Mouse (Mus musculus): Measurements from ENCODE around the gene Cactin. TPM values are rescaled to one million over a fixed set of nuclear protein-coding genes. Genes with fewer than 3 reads are reported as not detected.

Cactin gene
- polyA plus RNA-seq, 1 experiment from 2014 or later: 40.3 TPM

GRCm38 (mm10) chr10:81306173-81306668, 14.7 kb upstream of the Cactin start:
- H3K4me3 ChIP-seq: no peak overlapping the region

GRCm38 (mm10) chr10:81306837-81307682, 13.8 kb upstream of the Cactin start:
- Histone ChIP-seq H3K4me2 (no peak overlapping the region), H3K9ac (no peak overlapping the region), H3K27ac (ENCODE audit: poor library complexity, severe bottlenecking) (no peak overlapping the region), H3K9me3 (replicated peaks) (no peaks in the 10 kb centered on the region), H3K4me1 (replicated peaks) (peaks cover 29% of the 10 kb centered on the region), H3K27me3 (replicated peaks) (no peaks in the 10 kb centered on the region), H3K36me3 (peaks cover 69% of the 10 kb centered on the region), H3K4me3 (no peak overlapping the region)
- WGBS: 91% methylated on average over 21 of the region's 21 CpGs
- ATAC-seq (ENCODE audit: insufficient number of reproducible peaks, low FRiP score): no peak

More at GRCm38 (mm10) chr10:81306173-81306668, 14.7 kb upstream of the Cactin start:
- Histone ChIP-seq H3K36me3 (peaks cover 60% of the 10 kb centered on the region), H3K4me1 (replicated peaks) (peaks cover 36% of the 10 kb centered on the region), H3K9ac (no peak overlapping the region), H3K27me3 (replicated peaks) (no peaks in the 10 kb centered on the region), H3K9me3 (replicated peaks) (no peaks in the 10 kb centered on the region), H3K27ac (ENCODE audit: poor library complexity, severe bottlenecking) (no peak overlapping the region), H3K4me2 (no peak overlapping the region)
- no peak for ATAC-seq (ENCODE audit: insufficient number of reproducible peaks, low FRiP score)
- 92% methylated on average over 12 of the region's 12 CpGs for WGBS

GRCm38 (mm10) chr10:81309571-81309970, 11.3 kb upstream of the Cactin start:
- no peak for ATAC-seq (ENCODE audit: insufficient number of reproducible peaks, low FRiP score)
- Histone ChIP-seq H3K4me2 (no peak overlapping the region), H3K4me1 (replicated peaks) (peaks cover 7% of the 10 kb centered on the region), H3K9ac (no peak overlapping the region), H3K4me3 (no peak overlapping the region), H3K27me3 (replicated peaks) (no peaks in the 10 kb centered on the region), H3K9me3 (replicated peaks) (no peaks in the 10 kb centered on the region), H3K27ac (ENCODE audit: poor library complexity, severe bottlenecking) (no peak overlapping the region), H3K36me3 (peaks cover 94% of the 10 kb centered on the region)
- WGBS: 88% methylated on average over 5 of the region's 5 CpGs

GRCm38 (mm10) chr10:81313581-81313980, 7.3 kb upstream of the Cactin start:
- peaks cover 25% of the 10 kb centered on the region for H3K4me1 ChIP-seq (replicated peaks)
- no peak overlapping the region for H3K9ac ChIP-seq
- 94% methylated on average over 13 of the region's 13 CpGs for WGBS
- H3K36me3 ChIP-seq: peaks cover 86% of the 10 kb centered on the region
- ATAC-seq (ENCODE audit: insufficient number of reproducible peaks, low FRiP score): no peak
- no peaks in the 10 kb centered on the region for H3K27me3 ChIP-seq (replicated peaks)
- no peak overlapping the region for H3K27ac ChIP-seq (ENCODE audit: poor library complexity, severe bottlenecking)
- no peaks in the 10 kb centered on the region for H3K9me3 ChIP-seq (replicated peaks)
- H3K4me3 ChIP-seq: no peak overlapping the region
- no peak overlapping the region for H3K4me2 ChIP-seq

- H3K27me3 ChIP-seq (replicated peaks): no peaks in the 10 kb centered on the region
- no peaks in the 10 kb centered on the region for H3K9me3 ChIP-seq (replicated peaks)
- ATAC-seq (ENCODE audit: insufficient number of reproducible peaks, low FRiP score): no peak
- no peak overlapping the region for H3K9ac ChIP-seq
- H3K36me3 ChIP-seq: peaks cover 82% of the 10 kb centered on the region
- H3K4me2 ChIP-seq: no peak overlapping the region
- no peak overlapping the region for H3K27ac ChIP-seq (ENCODE audit: poor library complexity, severe bottlenecking)
- no peak overlapping the region for H3K4me3 ChIP-seq
- H3K4me1 ChIP-seq (replicated peaks): peaks cover 31% of the 10 kb centered on the region
- WGBS: 78% methylated on average over 7 of the region's 7 CpGs
Observed at GRCm38 (mm10) chr10:81314201-81314600, 6.7 kb upstream of the Cactin start.

- H3K36me3 ChIP-seq: peaks cover 68% of the 10 kb centered on the region
- WGBS: 86% methylated on average over 16 of the region's 16 CpGs
- ATAC-seq (ENCODE audit: insufficient number of reproducible peaks, low FRiP score): no peak
- H3K9me3 ChIP-seq (replicated peaks): no peaks in the 10 kb centered on the region
- no peak overlapping the region for H3K27ac ChIP-seq (ENCODE audit: poor library complexity, severe bottlenecking)
- H3K9ac ChIP-seq: no peak overlapping the region
- no peak overlapping the region for H3K4me3 ChIP-seq
- peaks cover 39% of the 10 kb centered on the region for H3K4me1 ChIP-seq (replicated peaks)
- H3K4me2 ChIP-seq: no peak overlapping the region
- H3K27me3 ChIP-seq (replicated peaks): no peaks in the 10 kb centered on the region
Observed at GRCm38 (mm10) chr10:81315587-81315986, 5.3 kb upstream of the Cactin start.

GRCm38 (mm10) chr10:81316338-81317060, 4.4 kb upstream of the Cactin start:
- WGBS: 45% methylated on average over 16 of the region's 16 CpGs
- H3K27ac ChIP-seq (ENCODE audit: poor library complexity, severe bottlenecking): no peak overlapping the region
- peaks cover 59% of the 10 kb centered on the region for H3K36me3 ChIP-seq

GRCm38 (mm10) chr10:81317273-81317672, 3.6 kb upstream of the Cactin start:
- H3K9ac ChIP-seq: peak overlapping the region; percentile 73
- ATAC-seq (ENCODE audit: insufficient number of reproducible peaks, low FRiP score): no peak
- H3K27ac ChIP-seq (ENCODE audit: poor library complexity, severe bottlenecking): no peak overlapping the region
- H3K36me3 ChIP-seq: peaks cover 52% of the 10 kb centered on the region
- H3K4me1 ChIP-seq (replicated peaks): peaks cover 46% of the 10 kb centered on the region
- peak overlapping the region; percentile 33 for H3K4me3 ChIP-seq
- WGBS: 9% methylated on average over 20 of the region's 20 CpGs
- no peaks in the 10 kb centered on the region for H3K27me3 ChIP-seq (replicated peaks)
- H3K4me2 ChIP-seq: peak overlapping the region; percentile 68
- H3K9me3 ChIP-seq (replicated peaks): no peaks in the 10 kb centered on the region

More at GRCm38 (mm10) chr10:81316338-81317060, 4.4 kb upstream of the Cactin start:
- H3K4me3 ChIP-seq: peak overlapping the region; percentile 33
- peak overlapping the region; percentile 73 for H3K9ac ChIP-seq
- no peaks in the 10 kb centered on the region for H3K9me3 ChIP-seq (replicated peaks)
- H3K4me2 ChIP-seq: peak overlapping the region; percentile 68
- no peaks in the 10 kb centered on the region for H3K27me3 ChIP-seq (replicated peaks)
- ATAC-seq (ENCODE audit: insufficient number of reproducible peaks, low FRiP score): no peak
- peaks cover 39% of the 10 kb centered on the region for H3K4me1 ChIP-seq (replicated peaks)

GRCm38 (mm10) chr10:81318589-81319329, 2.1 kb upstream of the Cactin start:
- Histone ChIP-seq H3K4me3 (peak overlapping the region; percentile 96; the same call in 1 of the 2 replicates), H3K4me2 (peak overlapping the region; percentile 88)

GRCm38 (mm10) chr10:81319330-81319699, 1.6 kb upstream of the Cactin start:
- peaks cover 52% of the 10 kb centered on the region for H3K36me3 ChIP-seq

More at GRCm38 (mm10) chr10:81318589-81319329, 2.1 kb upstream of the Cactin start:
- Histone ChIP-seq H3K27ac (ENCODE audit: poor library complexity, severe bottlenecking) (no peak overlapping the region), H3K27me3 (replicated peaks) (no peaks in the 10 kb centered on the region), H3K4me1 (replicated peaks) (peaks cover 50% of the 10 kb centered on the region), H3K9ac (peak overlapping the region; percentile 71; the same call in 1 of the 2 replicates), H3K9me3 (replicated peaks) (no peaks in the 10 kb centered on the region), H3K36me3 (peaks cover 52% of the 10 kb centered on the region)
- 88% methylated on average over 13 of the region's 13 CpGs for WGBS
- no peak for ATAC-seq (ENCODE audit: insufficient number of reproducible peaks, low FRiP score)

More at GRCm38 (mm10) chr10:81319330-81319699, 1.6 kb upstream of the Cactin start:
- no peaks in the 10 kb centered on the region for H3K27me3 ChIP-seq (replicated peaks)
- 33% methylated on average over 8 of the region's 8 CpGs for WGBS
- ATAC-seq (ENCODE audit: insufficient number of reproducible peaks, low FRiP score): no peak
- peak overlapping the region; percentile 96 for H3K4me3 ChIP-seq
- peak overlapping the region; percentile 71 for H3K9ac ChIP-seq
- H3K27ac ChIP-seq (ENCODE audit: poor library complexity, severe bottlenecking): peak overlapping the region; percentile 84; the same call in 1 of the 2 replicates
- H3K4me1 ChIP-seq (replicated peaks): peaks cover 50% of the 10 kb centered on the region
- H3K9me3 ChIP-seq (replicated peaks): no peaks in the 10 kb centered on the region
- H3K4me2 ChIP-seq: peak overlapping the region; percentile 88

Data from heart, embryonic 12.5 days (tissue).